Mouse (Mus musculus) erythroblast, embryonic 14.5 days (primary cell): ENCODE data around the gene Ccdc33. TPM values are rescaled to one million over a fixed set of nuclear protein-coding genes. Genes with fewer than 3 reads are reported as not detected.

Experiments
- H3K27me3 ChIP-seq: 2 replicates; pipeline ENCODE4 v1.6.1; 2012; ENCODE audit warnings: inconsistent platforms; ENCODE audit not compliant: control insufficient read depth
- H3K36me3 ChIP-seq: 2 replicates; pipeline ENCODE4 v1.6.1; 2012; ENCODE audit warnings: mild to moderate bottlenecking, inconsistent platforms; ENCODE audit not compliant: control insufficient read depth
- H3K4me1 ChIP-seq: 2 replicates; pipeline ENCODE4 v1.6.1; 2012; ENCODE audit warnings: inconsistent platforms; ENCODE audit not compliant: control insufficient read depth
- H3K4me3 ChIP-seq: replicated peaks from 2 replicates; pipeline ENCODE3; 2012; ENCODE audit warnings: moderate library complexity, mild to moderate bottlenecking, inconsistent platforms
- H3K9me3 ChIP-seq: 2 replicates; pipeline ENCODE4 v1.6.1; 2012; ENCODE audit warnings: low read length, inconsistent platforms, mixed read lengths; ENCODE audit not compliant: control insufficient read depth
- GATA1 ChIP-seq: IDR thresholded peaks from 2 replicates; pipeline ENCODE4 v1.6.1; 2012; ENCODE audit warnings: low read length, inconsistent platforms, mixed read lengths
- TAL1 ChIP-seq: IDR thresholded peaks from 3 replicates; pipeline ENCODE4 v1.6.1; 2012; ENCODE audit warnings: low read length, inconsistent platforms, mixed read lengths
- polyA plus RNA-seq: library from polyadenylated mRNA; stranded (reverse); fragments of >175 nt; gene quantifications from 2 replicates; pipeline ENCODE4 v1.2.3, GENCODE M21; 2012

Gene Ccdc33
- polyA plus RNA-seq, 1 experiment: not detected

GRCm38 (mm10) chr9:58114019-58114418 lies 4.6 kb downstream of the Ccdc33 start:
- H3K9me3 ChIP-seq: no peaks in the 10 kb centered on the region
- H3K4me1 ChIP-seq: no peaks in the 10 kb centered on the region
- H3K4me3 ChIP-seq: no peak overlapping the region
- no peaks in the 10 kb centered on the region for H3K36me3 ChIP-seq
- TF ChIP-seq TAL1 (no peak), GATA1 (no peak)
- H3K27me3 ChIP-seq: peaks cover 37% of the 10 kb centered on the region

GRCm38 (mm10) chr9:58113279-58113884 lies 5.2 kb downstream of the Ccdc33 start:
- no peak for TF ChIP-seq TAL1
- TF ChIP-seq GATA1: no peak
- no peaks in the 10 kb centered on the region for H3K36me3 ChIP-seq
- no peaks in the 10 kb centered on the region for H3K9me3 ChIP-seq
- peaks cover 37% of the 10 kb centered on the region for H3K27me3 ChIP-seq
- no peak overlapping the region for H3K4me3 ChIP-seq
- no peaks in the 10 kb centered on the region for H3K4me1 ChIP-seq

DNA sequence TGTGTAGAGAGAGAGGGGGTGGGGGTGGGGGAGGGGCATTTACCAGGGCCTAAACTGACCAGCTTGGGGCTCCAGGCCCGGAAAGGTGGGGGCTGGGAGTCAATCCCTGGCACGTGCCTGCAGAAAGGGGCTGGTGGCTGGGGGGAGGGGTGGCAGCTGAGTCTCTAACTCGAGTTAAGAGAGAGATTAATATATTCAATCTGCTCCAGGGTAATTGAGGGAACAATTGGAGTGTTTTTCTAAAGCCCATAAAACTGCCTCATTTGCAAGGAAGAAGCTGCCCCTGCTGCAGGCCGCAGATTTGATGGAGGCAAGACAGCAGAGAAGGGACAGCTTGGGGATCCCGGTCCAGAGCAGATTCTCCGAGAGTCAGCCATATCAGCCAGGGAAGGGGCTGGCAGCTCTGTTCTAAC lies 5.8 kb downstream of the Ccdc33 start:
- Histone ChIP-seq H3K27me3 (peaks cover 37% of the 10 kb centered on the region), H3K4me3 (no peak overlapping the region)

GRCm38 (mm10) chr9:58112321-58112751 lies 6.3 kb downstream of the Ccdc33 start:
- H3K27me3 ChIP-seq: peaks cover 37% of the 10 kb centered on the region
- no peaks in the 10 kb centered on the region for H3K4me1 ChIP-seq
- no peak overlapping the region for H3K4me3 ChIP-seq
- TF ChIP-seq TAL1: no peak
- TF ChIP-seq GATA1: no peak
- H3K9me3 ChIP-seq: no peaks in the 10 kb centered on the region
- no peaks in the 10 kb centered on the region for H3K36me3 ChIP-seq

More for the DNA sequence above, 5.8 kb downstream of the Ccdc33 start:
- Histone ChIP-seq H3K36me3 (no peaks in the 10 kb centered on the region), H3K4me1 (no peaks in the 10 kb centered on the region), H3K9me3 (no peaks in the 10 kb centered on the region)
- no peak for TF ChIP-seq GATA1
- TF ChIP-seq TAL1: no peak

GRCm38 (mm10) chr9:58111431-58111830 lies 7.2 kb downstream of the Ccdc33 start:
- Histone ChIP-seq H3K36me3 (no peaks in the 10 kb centered on the region), H3K9me3 (no peaks in the 10 kb centered on the region), H3K4me3 (no peak overlapping the region), H3K4me1 (no peaks in the 10 kb centered on the region), H3K27me3 (peaks cover 37% of the 10 kb centered on the region)
- TF ChIP-seq TAL1 (no peak), GATA1 (no peak)

GRCm38 (mm10) chr9:58110787-58111186 lies 7.8 kb downstream of the Ccdc33 start:
- Histone ChIP-seq H3K4me3 (no peak overlapping the region), H3K9me3 (no peaks in the 10 kb centered on the region), H3K4me1 (no peaks in the 10 kb centered on the region), H3K36me3 (no peaks in the 10 kb centered on the region), H3K27me3 (peaks cover 33% of the 10 kb centered on the region)
- TF ChIP-seq GATA1: no peak
- TF ChIP-seq TAL1: no peak

- TF ChIP-seq GATA1 (no peak), TAL1 (no peak)
- Histone ChIP-seq H3K27me3 (peaks cover 5% of the 10 kb centered on the region), H3K4me1 (no peaks in the 10 kb centered on the region), H3K9me3 (no peaks in the 10 kb centered on the region), H3K36me3 (no peaks in the 10 kb centered on the region), H3K4me3 (no peak overlapping the region)
Observed at GRCm38 (mm10) chr9:58107494-58107893, 11.1 kb downstream of the Ccdc33 start.

- no peaks in the 10 kb centered on the region for H3K36me3 ChIP-seq
- no peaks in the 10 kb centered on the region for H3K4me1 ChIP-seq
- no peak overlapping the region for H3K4me3 ChIP-seq
- no peaks in the 10 kb centered on the region for H3K27me3 ChIP-seq
- TF ChIP-seq GATA1 (no peak), TAL1 (no peak)
- no peaks in the 10 kb centered on the region for H3K9me3 ChIP-seq
Observed at GRCm38 (mm10) chr9:58105595-58106169, 12.9 kb downstream of the Ccdc33 start.

DNA sequence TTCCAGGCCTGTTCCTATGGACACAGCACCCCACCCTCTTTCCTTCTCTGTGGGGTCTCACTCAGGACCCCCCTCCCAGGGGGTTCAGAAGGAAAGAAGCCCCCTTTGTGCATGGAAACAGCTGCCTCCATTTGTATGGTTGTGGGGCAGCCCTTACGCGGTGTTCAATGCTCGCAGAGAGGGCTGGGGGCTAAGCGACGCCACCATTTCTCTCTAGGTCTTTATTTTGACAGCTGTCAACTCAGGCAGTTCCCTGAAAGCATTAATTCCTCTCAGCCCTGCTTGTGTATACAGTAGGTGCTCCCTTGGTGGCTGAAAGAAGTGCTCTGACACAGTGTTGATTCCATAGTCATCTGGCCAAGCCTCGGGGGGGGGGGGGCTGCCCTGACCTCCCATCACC lies 15.0 kb downstream of the Ccdc33 start:
- TF ChIP-seq TAL1: no peak
- no peak for TF ChIP-seq GATA1
- Histone ChIP-seq H3K9me3 (no peaks in the 10 kb centered on the region), H3K36me3 (no peaks in the 10 kb centered on the region), H3K4me3 (no peak overlapping the region), H3K4me1 (no peaks in the 10 kb centered on the region), H3K27me3 (no peaks in the 10 kb centered on the region)
